Mouse (Mus musculus): Measurements from ENCODE around the gene Dag1.
A peak's percentile ranks its signal among the peaks of the same experiment; 100 is the strongest.
"Not testable (repeated sequence)": the region's sequence is repeated elsewhere in the genome, so short reads cannot be mapped to it uniquely, and the experiment has no call there.

Gene Dag1

DNA sequence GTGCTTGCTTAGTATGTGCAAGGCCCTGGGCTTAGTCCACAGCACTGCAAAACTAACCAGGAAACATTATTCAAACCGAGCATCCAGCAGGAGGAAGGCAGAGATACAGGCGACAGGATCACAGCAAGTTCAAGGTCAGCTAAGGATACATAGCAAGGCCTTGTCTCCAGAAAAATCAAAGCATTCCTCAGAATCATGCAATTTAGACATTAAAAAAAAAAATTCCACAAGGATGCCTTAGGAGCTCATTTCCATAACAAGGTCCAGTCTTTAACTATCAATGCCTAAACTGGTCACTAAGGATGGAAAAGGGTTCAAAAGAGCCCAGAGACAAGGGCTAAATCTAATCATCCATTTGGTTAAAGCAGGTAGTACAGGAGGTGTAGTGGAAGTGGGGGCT is 38.6 kb downstream of the Dag1 start:
- DNase-seq (ENCODE audit: low read depth) = no peak

DNA sequence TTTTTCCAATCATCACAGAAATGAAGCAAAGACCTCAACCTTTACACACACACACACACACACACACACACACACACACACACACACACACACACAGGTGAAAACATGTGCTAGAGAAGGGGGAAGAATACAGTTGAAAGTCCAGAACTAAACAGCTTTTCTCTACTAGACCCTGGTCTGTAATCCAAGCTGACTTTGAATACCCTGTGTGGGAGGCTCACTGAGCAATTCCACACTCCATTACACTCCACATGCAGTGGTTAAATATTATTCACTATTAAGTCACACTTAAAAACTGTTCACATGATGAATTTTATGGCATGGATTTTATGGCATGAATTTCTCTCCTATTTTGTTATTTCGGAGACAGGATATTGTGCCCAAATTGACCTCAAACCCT is 40.1 kb downstream of the Dag1 start:
- DNase-seq (ENCODE audit: low read depth) = no peak

DNA sequence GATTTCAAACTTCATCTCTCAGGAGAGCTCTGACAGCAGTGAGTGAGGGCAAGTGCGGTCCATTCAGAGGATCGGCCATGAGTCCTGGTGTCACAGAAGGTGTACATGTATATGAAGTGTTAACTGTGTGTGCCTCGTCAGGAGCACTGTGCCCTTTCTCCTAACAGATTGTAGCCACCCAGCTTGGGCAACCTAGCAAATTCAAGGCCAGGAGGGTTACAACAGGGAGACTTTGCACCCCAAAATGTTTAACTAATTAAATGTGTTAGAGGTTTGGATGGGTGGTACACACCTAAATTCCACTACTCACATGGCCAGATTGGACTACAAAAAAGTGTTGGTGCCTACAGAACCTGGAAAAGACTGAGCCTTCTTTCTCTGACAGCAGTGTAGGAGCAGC is 42.2 kb downstream of the Dag1 start:
- no peak for DNase-seq (ENCODE audit: low read depth)

DNA sequence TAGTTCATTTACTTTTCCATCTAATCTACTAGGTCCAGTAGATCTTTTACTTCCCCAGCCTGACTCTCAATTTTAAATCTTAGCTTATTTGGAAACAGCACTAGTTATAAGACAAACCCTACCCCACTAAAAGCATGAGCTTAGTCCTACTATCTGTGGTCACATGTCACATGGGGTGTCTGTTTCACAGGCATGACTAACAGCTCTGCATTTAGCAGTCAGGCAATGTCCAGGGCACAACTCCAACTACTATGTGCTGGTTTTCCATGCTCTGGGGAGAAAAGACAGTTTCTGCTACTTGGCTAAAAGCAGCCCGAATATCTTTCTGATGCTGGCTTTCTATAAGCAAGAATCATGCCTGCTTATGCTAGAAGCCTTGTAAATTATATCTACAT is 43.4 kb downstream of the Dag1 start:
- DNase-seq (ENCODE audit: low read depth) = peak; percentile 79

DNA sequence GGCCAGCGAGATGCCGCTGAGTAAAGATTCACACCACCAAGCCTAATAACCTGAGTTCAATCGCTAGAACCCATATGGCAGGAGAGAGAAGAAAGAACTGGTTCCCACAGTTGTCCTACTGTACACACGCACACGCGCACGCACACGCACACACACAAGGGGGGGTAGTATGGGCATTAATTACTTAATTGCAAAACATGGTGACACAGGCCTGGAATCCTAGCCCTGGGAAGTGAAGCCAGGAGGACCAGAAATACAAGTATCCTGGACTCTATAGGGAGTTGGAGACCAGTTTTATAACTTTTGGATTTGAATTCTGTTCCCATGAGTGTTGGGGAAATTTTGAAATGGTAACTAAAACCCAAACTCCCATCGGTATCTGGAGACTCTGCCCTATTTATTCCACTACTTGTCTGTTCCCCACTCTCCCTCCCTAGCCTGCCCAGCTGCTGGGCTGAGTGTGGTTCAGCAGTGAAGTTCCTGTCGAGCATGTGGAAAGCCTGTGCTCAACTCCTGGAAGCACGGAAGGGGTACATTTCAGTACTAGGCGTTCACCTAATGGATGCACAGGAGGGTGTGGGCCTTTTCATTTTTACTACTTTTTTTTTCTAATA is 43.9 kb downstream of the Dag1 start:
- peak; percentile 22 for DNase-seq (ENCODE audit: low read depth)

DNA sequence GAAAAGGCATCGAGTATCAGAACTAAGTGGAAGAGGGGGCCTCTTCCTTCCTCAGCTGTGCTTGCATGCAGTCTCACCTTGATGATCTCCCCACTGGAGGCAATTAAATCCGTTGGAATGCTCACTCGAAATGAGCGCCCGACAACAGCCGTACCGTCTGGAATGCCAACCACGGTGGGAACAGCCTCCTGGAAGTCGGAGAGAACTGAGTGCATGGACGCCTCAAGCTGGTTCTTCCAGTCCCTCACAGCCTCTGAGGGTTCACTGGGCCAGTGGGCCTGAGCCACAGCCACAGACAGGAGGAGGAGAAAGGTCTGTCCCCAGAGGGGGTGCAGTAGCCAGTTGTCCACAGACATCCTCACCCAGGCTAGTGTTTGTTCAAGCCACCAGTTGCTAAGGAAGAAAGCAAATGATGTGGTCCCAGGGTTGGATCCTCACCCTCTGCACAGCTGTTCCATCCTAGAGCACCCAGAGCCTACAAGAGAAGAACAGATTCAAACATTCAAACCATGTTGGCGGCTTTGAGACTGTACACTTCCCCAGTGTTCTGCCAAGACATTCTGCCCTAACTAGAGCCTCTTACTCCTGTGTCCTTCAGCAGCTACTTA is 45.7 kb downstream of the Dag1 start:
- DNase-seq (ENCODE audit: low read depth) = no peak

DNA sequence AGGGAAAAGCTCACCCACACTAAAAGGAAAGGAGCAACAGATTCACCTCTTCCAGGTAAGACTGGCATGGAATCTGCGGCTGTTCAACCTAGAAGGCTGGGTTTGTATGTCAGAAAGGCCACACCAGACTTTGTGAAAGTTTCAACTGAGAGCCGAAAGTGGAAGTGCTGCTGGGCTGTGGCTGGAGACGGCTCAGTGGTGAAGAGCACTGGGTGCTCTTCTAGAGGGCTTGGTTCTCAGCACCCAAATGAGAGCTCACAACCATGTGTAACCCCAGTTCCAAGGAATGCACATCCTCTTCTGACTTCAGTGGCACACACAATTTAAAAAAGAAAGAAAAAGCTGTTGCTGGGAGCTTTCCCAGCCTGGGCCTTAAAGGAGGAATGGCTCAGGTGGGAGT is 46.4 kb downstream of the Dag1 start:
- DNase-seq (ENCODE audit: low read depth) = no peak

DNA sequence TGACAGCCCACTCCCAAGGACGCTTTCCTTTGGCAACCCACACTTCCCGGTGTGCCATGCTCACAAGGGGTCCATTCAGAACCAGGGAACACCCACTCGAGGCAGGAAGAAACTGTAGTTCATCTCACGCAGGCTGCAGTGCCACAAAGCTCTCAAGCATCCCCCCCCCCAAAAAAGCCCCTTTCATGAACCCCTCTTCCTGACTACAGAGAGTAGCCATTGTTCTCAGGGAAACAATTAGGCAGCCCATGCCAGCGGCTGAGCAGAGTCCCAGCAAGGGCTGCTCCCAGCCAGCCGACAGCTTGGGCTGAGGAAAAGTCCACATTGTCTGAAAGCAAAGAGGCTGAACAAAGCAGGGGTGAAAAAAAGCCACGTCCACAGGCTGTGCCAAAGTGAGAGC is 50.7 kb downstream of the Dag1 start:
- peak; percentile 8 for DNase-seq (ENCODE audit: low read depth)

DNA sequence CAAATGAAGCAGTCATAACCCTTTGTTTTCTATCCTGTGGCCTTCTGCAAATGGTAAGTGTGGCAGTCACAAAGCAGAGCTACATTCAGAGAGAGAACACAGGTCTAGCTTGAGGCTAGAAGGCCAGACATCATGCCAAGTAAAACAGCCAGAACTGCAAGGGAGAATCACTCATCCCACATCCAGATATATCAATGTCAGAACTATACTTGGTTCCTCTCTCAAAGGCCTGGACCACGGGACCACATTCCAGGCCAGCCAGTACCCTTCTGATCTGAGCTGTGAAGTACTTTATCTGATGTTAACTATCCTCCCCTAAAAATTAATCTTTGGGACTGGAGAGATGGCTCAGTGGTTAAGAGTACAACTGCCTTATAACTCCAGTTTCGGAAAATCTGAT is 51.3 kb downstream of the Dag1 start:
- no peak for DNase-seq (ENCODE audit: low read depth)

DNA sequence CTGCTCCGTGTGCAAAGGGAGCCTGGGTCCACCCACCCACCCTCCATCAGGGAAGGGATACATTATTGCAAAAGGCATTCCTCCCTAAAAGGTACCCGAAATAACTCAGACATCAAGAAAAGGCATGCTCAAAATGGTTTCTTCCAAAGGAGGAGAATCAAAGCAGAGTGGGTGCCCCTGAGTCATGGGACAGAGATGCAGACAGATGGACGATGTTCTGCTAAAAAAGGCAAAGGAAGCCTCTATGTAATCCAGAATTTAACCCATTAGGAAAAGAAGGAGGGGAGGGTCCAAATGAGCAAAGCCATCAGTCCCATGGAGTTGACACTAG is 58.2 kb downstream of the Dag1 start:
- DNase-seq (ENCODE audit: low read depth) = no peak

DNA sequence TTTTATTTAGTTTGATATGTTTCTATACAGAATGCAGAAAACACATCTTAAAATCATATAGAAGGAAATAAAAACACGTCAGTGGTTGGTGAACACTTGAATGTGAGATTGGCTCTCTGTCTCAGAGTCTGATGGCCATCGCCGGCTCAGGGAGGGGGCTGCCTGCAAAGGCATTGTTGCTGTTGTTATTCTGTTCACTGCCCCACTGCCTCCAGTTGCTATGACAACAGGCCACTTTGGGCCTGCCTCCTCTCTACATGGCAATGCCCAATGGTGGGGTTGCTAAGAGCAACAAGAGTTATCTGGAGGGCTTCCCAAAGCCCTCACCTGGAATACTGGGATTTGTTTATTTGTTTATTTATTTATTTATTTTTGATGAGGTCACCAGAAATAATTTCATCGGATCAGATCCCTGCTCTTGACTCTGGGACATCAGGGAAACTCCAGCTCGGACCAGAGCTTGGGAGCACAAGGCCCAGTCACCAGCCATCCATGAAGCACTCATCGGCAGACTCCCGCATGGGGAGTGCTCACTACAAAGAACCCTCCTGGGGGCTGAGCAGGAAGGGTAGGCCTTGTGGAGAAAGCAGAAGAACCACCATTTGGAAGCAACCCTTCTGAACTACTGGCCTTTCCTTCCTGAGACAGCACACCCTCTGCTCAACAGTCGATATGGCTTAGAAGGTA is 58.7 kb downstream of the Dag1 start:
- no peak for DNase-seq (ENCODE audit: low read depth)

DNA sequence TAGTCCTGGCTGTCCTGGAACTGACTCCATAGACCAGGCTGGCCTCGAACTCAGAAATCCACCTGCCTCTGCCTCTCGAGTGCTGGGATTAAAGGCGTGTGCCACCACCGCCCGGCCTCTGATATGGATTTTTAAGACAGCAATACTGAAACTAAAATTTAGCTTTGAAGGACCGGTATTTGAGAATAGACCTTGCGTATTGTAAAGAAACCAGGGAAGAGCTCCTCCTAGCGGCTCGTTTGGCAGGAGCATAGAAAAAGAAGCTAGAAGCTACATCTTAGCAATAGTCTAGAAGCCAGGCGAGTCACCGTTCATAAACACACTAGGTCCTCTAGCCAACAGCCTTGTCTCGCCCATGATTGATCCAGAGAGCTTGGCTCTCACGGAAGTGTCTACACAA is 60.7 kb downstream of the Dag1 start:
- DNase-seq (ENCODE audit: low read depth) = peak; percentile 60

DNA sequence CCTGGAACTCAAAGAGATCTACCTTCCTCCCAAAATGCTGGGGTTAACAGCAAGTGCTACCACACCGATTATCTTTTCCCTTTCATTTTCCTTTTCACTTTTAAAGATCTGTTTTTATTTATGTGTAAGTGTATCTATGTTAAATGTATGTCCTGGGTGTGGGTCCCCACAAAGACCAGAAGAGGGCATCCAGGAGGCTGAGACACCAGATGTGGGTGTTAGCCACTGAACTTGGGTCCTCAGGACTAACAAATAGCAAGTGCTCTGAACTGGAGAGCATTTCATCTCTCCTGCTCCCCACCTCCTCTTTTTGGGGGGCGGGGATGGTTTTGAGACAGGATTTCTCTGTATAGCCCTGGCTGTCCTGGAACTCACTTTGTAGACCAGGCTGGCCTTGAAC is 61.6 kb downstream of the Dag1 start:
- DNase-seq (ENCODE audit: low read depth) = no peak

DNA sequence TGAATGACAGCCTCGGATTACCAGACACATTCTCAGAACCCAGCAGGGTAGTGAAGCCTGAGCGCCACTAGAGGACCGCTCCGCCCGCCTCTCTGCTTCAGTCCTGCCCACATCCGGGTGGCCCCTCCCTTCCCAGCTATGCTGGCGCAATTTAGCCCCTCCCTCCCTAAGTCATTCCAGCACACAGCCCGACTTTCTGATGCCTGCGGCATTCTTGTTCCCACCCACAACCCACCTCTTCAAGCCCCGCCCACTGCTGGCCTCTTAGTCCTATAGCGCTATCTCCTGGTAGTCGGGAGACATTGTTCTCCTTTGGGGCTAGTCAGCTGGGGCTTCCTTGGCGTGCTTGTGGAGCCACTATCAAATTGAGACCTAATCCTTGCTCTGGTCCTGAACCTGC is 62.6 kb downstream of the Dag1 start:
- peak; percentile 95 for DNase-seq (ENCODE audit: low read depth)

DNA sequence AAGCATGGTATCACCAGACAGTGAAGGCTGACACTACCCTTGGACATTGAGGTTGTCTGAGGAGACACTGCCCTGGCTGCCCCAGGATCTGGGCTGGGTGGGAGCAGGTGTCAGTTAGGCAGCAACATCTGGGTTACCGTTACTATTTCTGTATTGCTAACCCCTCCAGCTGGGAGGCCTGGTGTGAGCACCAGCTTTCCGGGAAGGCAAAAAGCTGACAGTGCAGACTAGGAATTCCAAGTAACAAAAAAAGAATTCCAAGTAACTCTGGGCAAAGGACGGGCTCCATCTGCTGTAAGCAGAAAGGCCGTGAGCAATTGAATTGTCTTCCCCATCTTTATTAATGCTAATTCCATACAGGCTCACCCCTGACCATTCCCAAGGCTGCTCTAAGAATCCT is 65.1 kb downstream of the Dag1 start:
- no peak for DNase-seq (ENCODE audit: low read depth)

DNA sequence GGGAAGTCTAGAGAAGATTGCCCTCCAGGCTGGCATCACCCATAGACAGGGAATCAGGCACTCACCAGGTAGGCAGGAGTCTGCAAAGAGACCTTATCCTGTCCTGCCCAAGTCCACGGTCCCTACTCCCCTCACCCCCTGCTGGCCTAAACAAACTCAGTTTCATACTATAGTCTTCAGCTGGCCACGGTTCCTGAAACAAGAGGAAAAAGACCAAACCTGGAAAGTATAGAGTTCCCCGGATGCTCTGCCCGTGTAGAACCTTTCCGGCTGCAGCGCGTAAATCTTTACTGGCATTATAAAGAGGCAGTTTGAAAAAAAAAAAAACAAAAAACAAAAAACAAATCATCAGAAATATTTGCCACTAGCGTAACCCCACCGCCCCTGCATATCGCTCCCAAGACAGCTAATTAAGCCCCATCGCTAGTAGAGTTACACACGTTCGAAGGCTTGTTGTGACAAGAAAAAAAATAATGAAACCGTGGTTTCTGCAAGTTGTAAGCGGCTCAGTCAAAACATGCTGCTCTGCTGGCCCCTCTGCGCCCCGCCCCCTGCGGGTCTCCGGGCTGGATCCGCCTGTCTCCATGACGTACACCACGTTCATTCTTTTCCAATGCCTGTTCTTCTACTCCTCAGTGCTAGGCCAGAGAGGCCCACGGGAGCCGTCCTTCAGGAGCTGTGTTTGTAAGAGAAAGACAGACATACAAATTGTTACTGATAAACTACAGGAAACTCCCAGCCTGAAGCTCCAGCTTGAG is 66.7 kb downstream of the Dag1 start:
- no peak for DNase-seq (ENCODE audit: low read depth)

DNA sequence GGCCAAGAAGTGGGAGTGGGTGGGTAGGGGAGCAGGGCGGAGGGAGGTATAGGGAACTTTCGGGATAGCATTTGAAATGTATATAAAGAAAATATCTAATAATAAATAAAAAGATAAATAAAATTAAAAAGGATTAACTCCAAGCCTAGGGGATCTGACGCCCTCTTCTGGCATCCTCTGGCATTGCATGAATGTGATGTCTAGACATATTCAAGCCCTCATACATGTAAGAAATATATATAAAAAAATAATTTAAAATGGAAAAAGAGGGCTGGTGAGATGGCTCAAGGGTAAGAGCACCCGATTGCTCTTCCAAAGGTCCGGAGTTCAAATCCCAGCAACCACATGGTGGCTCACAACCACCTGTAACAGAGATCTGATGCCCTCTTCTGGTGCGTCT is 67.5 kb downstream of the Dag1 start:
- DNase-seq (ENCODE audit: low read depth) = not testable (repeated sequence)

DNA sequence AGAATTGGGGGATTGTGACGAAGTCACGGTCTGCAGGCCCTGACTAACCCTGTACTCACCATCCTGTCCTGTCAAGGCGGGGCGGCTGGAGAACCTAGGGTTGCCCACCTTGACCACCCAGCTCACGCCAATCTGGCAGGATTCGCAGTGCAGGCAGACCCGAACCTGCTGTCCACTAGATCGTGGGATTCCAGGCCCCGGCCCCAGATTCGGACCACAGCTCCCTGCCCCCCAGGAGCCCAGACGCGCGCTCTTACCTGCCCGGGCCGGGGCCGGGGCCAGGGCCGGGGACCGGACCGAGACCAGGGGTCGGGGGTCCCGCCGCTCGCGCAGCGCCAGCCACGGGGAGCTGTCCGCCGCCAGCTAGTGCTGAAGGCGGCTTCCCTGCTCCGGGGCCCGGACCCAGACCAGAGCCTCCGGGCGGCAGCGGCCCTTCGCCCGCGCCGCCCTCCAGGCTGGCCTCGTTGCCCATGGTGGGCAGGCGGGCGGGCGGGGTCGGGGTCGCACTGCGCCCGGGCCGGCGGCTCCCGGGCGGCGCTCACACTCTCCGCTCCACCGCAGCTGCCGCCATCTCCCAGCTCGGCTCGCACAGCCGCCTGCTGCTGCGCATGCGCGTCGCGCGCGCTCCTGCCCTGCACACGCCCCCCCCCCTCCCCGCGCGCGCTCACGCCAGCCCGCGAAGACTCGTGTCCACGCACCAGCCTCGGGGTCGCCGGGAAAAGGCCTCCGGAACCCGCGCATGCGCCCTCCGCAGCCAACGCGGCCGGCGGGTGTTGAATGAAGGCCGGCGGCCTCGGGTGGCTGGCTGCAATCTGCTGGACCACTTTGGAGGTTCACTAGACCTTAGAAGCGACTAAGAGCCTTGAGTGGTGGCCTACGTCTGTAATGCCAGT is 73.7 kb downstream of the Dag1 start, which contains the start of gene Bsn:
Gene Bsn, minus strand, starts transcription at position 598 of the 893 bp plus-strand sequence.
- DNase-seq (ENCODE audit: low read depth) = no peak

DNA sequence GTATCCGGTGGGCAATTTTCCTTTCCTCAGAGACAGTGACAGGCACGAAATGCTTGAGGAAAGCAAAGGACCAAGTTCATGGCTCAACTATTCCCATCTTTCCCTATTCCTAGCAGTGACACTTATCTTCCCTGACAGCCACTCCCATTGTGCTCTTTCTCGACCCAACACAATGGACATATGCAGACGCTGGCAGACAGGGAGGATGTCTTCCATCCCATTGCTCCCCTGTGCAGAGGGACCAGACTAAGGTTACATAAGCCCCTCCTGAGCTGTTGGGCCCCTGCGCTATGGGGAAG is 74.3 kb downstream of the Dag1 start:
- no peak for DNase-seq (ENCODE audit: low read depth)

DNA sequence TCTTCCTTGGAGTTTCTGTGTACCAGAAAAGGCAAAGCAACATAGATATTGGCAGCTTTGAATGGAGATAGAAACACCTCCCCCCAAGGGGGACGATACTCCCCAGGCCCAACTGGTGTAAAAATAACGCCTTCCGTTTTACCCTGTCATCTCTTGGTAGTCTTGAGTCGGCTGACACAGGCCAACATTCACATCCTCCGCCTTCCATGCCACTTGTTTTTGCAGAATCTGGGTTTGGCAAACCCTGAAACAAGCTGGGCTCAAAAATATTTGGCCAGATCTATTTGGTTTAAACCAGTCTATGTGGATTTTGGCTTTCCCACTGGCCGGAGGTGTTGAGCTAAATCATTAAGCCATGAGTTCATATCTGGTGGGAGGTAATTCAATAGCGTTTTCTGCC is 74.7 kb downstream of the Dag1 start:
- DNase-seq (ENCODE audit: low read depth) = no peak

DNA sequence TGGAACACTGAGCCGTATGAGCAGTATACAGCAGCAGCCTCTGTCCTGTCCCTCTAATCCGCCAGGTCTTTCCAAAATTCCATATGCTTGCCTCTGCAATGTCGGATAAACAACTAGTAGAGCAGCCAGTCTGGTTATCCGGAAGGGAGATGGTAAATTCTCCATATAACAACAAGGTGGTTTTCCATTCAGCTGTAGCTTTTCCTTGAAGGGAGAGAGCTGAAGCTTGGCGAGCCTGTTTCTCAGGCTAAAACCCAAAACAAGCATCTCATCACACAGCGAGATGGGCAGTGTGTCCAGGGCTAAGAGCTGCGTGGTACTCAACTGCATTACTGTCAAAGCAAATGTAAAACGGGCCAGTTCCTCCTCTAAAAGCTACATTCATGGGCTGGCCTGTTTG is 75.2 kb downstream of the Dag1 start:
- DNase-seq (ENCODE audit: low read depth) = no peak

DNA sequence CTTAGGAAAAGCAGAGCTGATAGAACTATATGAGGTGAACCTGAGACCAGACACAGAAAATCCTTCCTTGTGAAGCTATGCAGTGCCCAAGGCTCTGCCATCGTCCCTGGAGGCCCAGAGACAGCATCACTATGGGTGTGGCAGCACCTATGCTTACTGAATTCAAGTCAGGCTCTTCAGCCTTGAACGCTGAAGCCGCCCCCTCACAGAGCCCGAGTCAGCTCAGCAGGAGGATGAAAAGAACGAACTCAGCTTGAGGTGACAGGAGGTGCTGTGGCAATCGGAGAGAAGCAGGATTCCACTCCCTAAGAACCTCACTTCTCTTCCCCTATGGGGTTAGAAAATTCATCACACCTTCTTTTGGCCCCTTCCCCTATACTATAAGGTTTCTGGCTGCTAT is 76.1 kb downstream of the Dag1 start:
- DNase-seq (ENCODE audit: low read depth) = no peak
